Mouse (Mus musculus) lung, adult 2 months (tissue): ENCODE data around the gene Cbln4. TPM values are rescaled to one million over a fixed set of nuclear protein-coding genes. Genes with fewer than 3 reads are reported as not detected.

ENCODE experiments used
- DNase-seq: peaks from one replicate; pipeline ENCODE4 v3.0.0; 2022
- H3K4me1 ChIP-seq: fragments of 200-500 bp; 2 replicates; pipeline ENCODE4 v1.6.1; 2011; ENCODE audit warnings: low read length; ENCODE audit not compliant: control insufficient read depth, insufficient read depth
- H3K4me3 ChIP-seq: fragments of 200-500 bp; replicated peaks from 2 replicates; pipeline ENCODE3; 2011; ENCODE audit warnings: low read depth, mild to moderate bottlenecking, control low read depth, low read length; ENCODE audit errors: extremely low read depth
- CTCF ChIP-seq: fragments of 200-500 bp; IDR thresholded peaks from 2 replicates; pipeline ENCODE4 v1.5.1; 2011; ENCODE audit warnings: mild to moderate bottlenecking, low read length, control low read depth; ENCODE audit not compliant: insufficient read depth
- POLR2A ChIP-seq: fragments of 200-500 bp; IDR thresholded peaks from 2 replicates; pipeline ENCODE4 v1.6.1; 2011; ENCODE audit warnings: low read depth, mild to moderate bottlenecking, control low read depth, low read length, borderline replicate concordance; ENCODE audit errors: extremely low read depth
- WGBS: fragments of 180-500 bp; shearing (Covaris S2); methylation state at CpG from one replicate; pipeline ENCODE4 v1.1.7; 2018; 5-methylcytosine and 5-hydroxymethylcytosine counted together
- polyA plus RNA-seq: library from polyadenylated mRNA; depleted of rRNA; stranded (reverse); fragments of >200 nt; gene quantifications from 2 replicates; pipeline ENCODE4 v1.2.3, GENCODE M21; 2012; rRNA removed

The Cbln4 gene
- polyA plus RNA-seq, 1 experiment, result not detected

GRCm38 (mm10) chr2:171986686-171987085 lies 56.6 kb downstream of the Cbln4 start:
- 46% methylated on average over 6 of the region's 6 CpGs for WGBS
- H3K4me1 ChIP-seq, result no peaks in the 10 kb centered on the region
- no peak for TF ChIP-seq POLR2A
- no peak for TF ChIP-seq CTCF
- no peak for DNase-seq
- H3K4me3 ChIP-seq, result no peak overlapping the region

Other genes with a start within 250 kb of the Cbln4 start
- not detected in 2 replicates for gene Mc3r, start 205.0 kb upstream of the Cbln4 start, polyA plus RNA-seq